Mouse (Mus musculus) limb, embryonic 12.5 days (tissue): Measurements from ENCODE around the gene Pipox. TPM values are rescaled to one million over a fixed set of nuclear protein-coding genes. Genes with fewer than 3 reads are reported as not detected.
A peak's percentile ranks its signal among the peaks of the same experiment; 100 is the strongest.

Experiments used
- ATAC-seq: fragments of 200-750 bp; cut with Nextera tagmentation; 2 replicates; pipeline ENCODE4 v1.8.0; 2017; ENCODE audit warnings: low read depth, moderate TSS enrichment; ENCODE audit not compliant: insufficient number of reproducible peaks, insufficient read depth, low FRiP score, low TSS enrichment
- H3K27ac ChIP-seq: fragments of 300-500 bp; sonication (generic); 2 replicates; pipeline ENCODE4 v1.5.1; 2016; ENCODE audit warnings: mild to moderate bottlenecking, moderate library complexity
- H3K27me3 ChIP-seq: fragments of 300-500 bp; sonication (generic); 2 replicates; pipeline ENCODE4 v1.6.1; 2016; ENCODE audit warnings: mild to moderate bottlenecking, moderate library complexity
- H3K36me3 ChIP-seq: fragments of 300-500 bp; sonication (generic); 2 replicates; pipeline ENCODE4 v1.6.1; 2016; ENCODE audit warnings: mild to moderate bottlenecking, moderate library complexity
- H3K4me1 ChIP-seq: fragments of 300-500 bp; sonication (generic); replicated peaks from 2 replicates; pipeline ENCODE4 v1.6.1; 2016
- H3K4me2 ChIP-seq: fragments of 300-500 bp; sonication (generic); 2 replicates; pipeline ENCODE4 v1.6.1; 2016; ENCODE audit warnings: mild to moderate bottlenecking, moderate library complexity
- H3K4me3 ChIP-seq: fragments of 300-500 bp; sonication (generic); replicated peaks from 2 replicates; pipeline ENCODE4 v1.5.1; 2016; ENCODE audit warnings: mild to moderate bottlenecking
- H3K9ac ChIP-seq: fragments of 300-500 bp; sonication (generic); replicated peaks from 2 replicates; pipeline ENCODE4 v1.6.1; 2016; ENCODE audit warnings: mild to moderate bottlenecking, moderate library complexity
- H3K9me3 ChIP-seq: fragments of 300-500 bp; sonication (generic); 2 replicates; pipeline ENCODE4 v1.6.1; 2016; ENCODE audit warnings: mild to moderate bottlenecking, moderate library complexity
- WGBS: fragments of 180-500 bp; shearing (Covaris S2); methylation state at CpG from one replicate; pipeline ENCODE4 v1.1.7; 2016; 5-methylcytosine and 5-hydroxymethylcytosine counted together
- polyA plus RNA-seq: library from polyadenylated mRNA; unstranded; fragments of >200 nt; fragmentation: Nextera tagmentation; extraction: Ambion mirVana; gene quantifications from 2 replicates; pipeline ENCODE4 v1.2.1, GENCODE M21; 2016

Pipox gene
- polyA plus RNA-seq, 1 experiment from 2014 or later: 0.66 TPM

GRCm38 (mm10) chr11:77906747-77907174, 12.9 kb upstream of the Pipox start:
- Histone ChIP-seq H3K27ac (no peak overlapping the region), H3K4me1 (peaks cover 19% of the 10 kb centered on the region), H3K36me3 (no peaks in the 10 kb centered on the region), H3K27me3 (peaks cover 54% of the 10 kb centered on the region), H3K9ac (peak overlapping the region; percentile 40; the same call in 1 of the 2 replicates), H3K9me3 (no peaks in the 10 kb centered on the region), H3K4me2 (peak overlapping the region; percentile 27), H3K4me3 (no peak overlapping the region)
- WGBS: 15% methylated on average over 9 of the region's 9 CpGs
- no peak for ATAC-seq

GRCm38 (mm10) chr11:77906097-77906687, 12.3 kb upstream of the Pipox start:
- 0 out of 2 replicates have a peak overlapping the region, but pooled peaks have one; percentile 27 for H3K4me2 ChIP-seq
- H3K9me3 ChIP-seq: no peaks in the 10 kb centered on the region
- ATAC-seq: no peak
- no peak overlapping the region for H3K27ac ChIP-seq
- H3K27me3 ChIP-seq: peaks cover 60% of the 10 kb centered on the region
- 43% methylated on average over 19 of the region's 19 CpGs for WGBS
- peaks cover 24% of the 10 kb centered on the region for H3K4me1 ChIP-seq
- H3K36me3 ChIP-seq: no peaks in the 10 kb centered on the region
- H3K9ac ChIP-seq: peak overlapping the region; percentile 40; the same call in 1 of the 2 replicates
- H3K4me3 ChIP-seq: no peak overlapping the region

- H3K36me3 ChIP-seq: no peaks in the 10 kb centered on the region
- no peak overlapping the region for H3K27ac ChIP-seq
- no peak for ATAC-seq
- H3K9ac ChIP-seq: no peak overlapping the region
- no peak overlapping the region for H3K4me3 ChIP-seq
- peaks cover 59% of the 10 kb centered on the region for H3K27me3 ChIP-seq
- 0 out of 2 replicates have a peak, but pooled peaks cover 1% of the 10 kb centered on the region for H3K9me3 ChIP-seq
- H3K4me2 ChIP-seq: no peak overlapping the region
- 51% methylated on average over 1 of the region's 1 CpGs for WGBS
- H3K4me1 ChIP-seq: peaks cover 24% of the 10 kb centered on the region
Observed at GRCm38 (mm10) chr11:77904707-77905106, 10.8 kb upstream of the Pipox start.

GRCm38 (mm10) chr11:77903761-77904160, 9.9 kb upstream of the Pipox start:
- 30% methylated on average over 3 of the region's 3 CpGs for WGBS
- H3K27ac ChIP-seq: no peak overlapping the region
- ATAC-seq: no peak
- peaks cover 24% of the 10 kb centered on the region for H3K4me1 ChIP-seq
- no peak overlapping the region for H3K4me3 ChIP-seq
- no peak overlapping the region for H3K9ac ChIP-seq
- H3K36me3 ChIP-seq: no peaks in the 10 kb centered on the region
- H3K27me3 ChIP-seq: peaks cover 62% of the 10 kb centered on the region
- H3K9me3 ChIP-seq: 0 out of 2 replicates have a peak, but pooled peaks cover 5% of the 10 kb centered on the region
- H3K4me2 ChIP-seq: no peak overlapping the region

- WGBS: 38% methylated on average over 8 of the region's 8 CpGs
- H3K9me3 ChIP-seq: 0 out of 2 replicates have a peak, but pooled peaks cover 5% of the 10 kb centered on the region
- H3K36me3 ChIP-seq: no peaks in the 10 kb centered on the region
- H3K27ac ChIP-seq: no peak overlapping the region
- ATAC-seq: no peak
- no peak overlapping the region for H3K9ac ChIP-seq
- peaks cover 62% of the 10 kb centered on the region for H3K27me3 ChIP-seq
- no peak overlapping the region for H3K4me3 ChIP-seq
- peaks cover 26% of the 10 kb centered on the region for H3K4me1 ChIP-seq
- no peak overlapping the region for H3K4me2 ChIP-seq
Observed at GRCm38 (mm10) chr11:77901775-77902355, 8.0 kb upstream of the Pipox start.

- Histone ChIP-seq H3K4me1 (peaks cover 22% of the 10 kb centered on the region), H3K27ac (no peak overlapping the region), H3K27me3 (peaks cover 63% of the 10 kb centered on the region), H3K9me3 (0 out of 2 replicates have a peak, but pooled peaks cover 5% of the 10 kb centered on the region), H3K9ac (no peak overlapping the region), H3K36me3 (no peaks in the 10 kb centered on the region), H3K4me3 (no peak overlapping the region), H3K4me2 (no peak overlapping the region)
- ATAC-seq: no peak
- 59% methylated on average over 5 of the region's 5 CpGs for WGBS
Observed at GRCm38 (mm10) chr11:77901366-77901765, 7.5 kb upstream of the Pipox start.

- Histone ChIP-seq H3K4me2 (no peak overlapping the region), H3K4me1 (peaks cover 19% of the 10 kb centered on the region), H3K27me3 (peaks cover 70% of the 10 kb centered on the region), H3K4me3 (no peak overlapping the region), H3K9ac (no peak overlapping the region), H3K27ac (no peak overlapping the region), H3K9me3 (0 out of 2 replicates have a peak, but pooled peaks cover 5% of the 10 kb centered on the region), H3K36me3 (no peaks in the 10 kb centered on the region)
- WGBS: 85% methylated on average over 4 of the region's 4 CpGs
- no peak for ATAC-seq
Observed at GRCm38 (mm10) chr11:77900696-77901095, 6.8 kb upstream of the Pipox start.

- WGBS: 87% methylated on average over 3 of the region's 3 CpGs
- H3K4me3 ChIP-seq: no peak overlapping the region
- no peaks in the 10 kb centered on the region for H3K36me3 ChIP-seq
- peaks cover 75% of the 10 kb centered on the region for H3K27me3 ChIP-seq
- H3K4me2 ChIP-seq: no peak overlapping the region
- ATAC-seq: no peak
- H3K9ac ChIP-seq: no peak overlapping the region
- no peak overlapping the region for H3K27ac ChIP-seq
- peaks cover 19% of the 10 kb centered on the region for H3K4me1 ChIP-seq
- H3K9me3 ChIP-seq: 0 out of 2 replicates have a peak, but pooled peaks cover 5% of the 10 kb centered on the region
Observed at GRCm38 (mm10) chr11:77900187-77900586, 6.3 kb upstream of the Pipox start.

GRCm38 (mm10) chr11:77896820-77897805, 3.2 kb upstream of the Pipox start:
- H3K9me3 ChIP-seq: 0 out of 2 replicates have a peak, but pooled peaks cover 5% of the 10 kb centered on the region
- no peak overlapping the region for H3K9ac ChIP-seq
- no peak for ATAC-seq
- H3K4me3 ChIP-seq: 0 out of 2 replicates have a peak overlapping the region, but pooled peaks have one; percentile 6
- H3K36me3 ChIP-seq: no peaks in the 10 kb centered on the region
- H3K4me2 ChIP-seq: peak overlapping the region; percentile 24; the same call in 1 of the 2 replicates
- H3K27me3 ChIP-seq: peaks cover 67% of the 10 kb centered on the region
- H3K4me1 ChIP-seq: peaks cover 33% of the 10 kb centered on the region
- no peak overlapping the region for H3K27ac ChIP-seq
- 26% methylated on average over 23 of the region's 23 CpGs for WGBS

- Histone ChIP-seq H3K36me3 (no peaks in the 10 kb centered on the region), H3K9ac (no peak overlapping the region), H3K27me3 (peaks cover 61% of the 10 kb centered on the region), H3K27ac (no peak overlapping the region), H3K4me1 (peaks cover 26% of the 10 kb centered on the region), H3K4me2 (no peak overlapping the region), H3K9me3 (0 out of 2 replicates have a peak, but pooled peaks cover 5% of the 10 kb centered on the region), H3K4me3 (no peak overlapping the region)
- 61% methylated on average over 6 of the region's 6 CpGs for WGBS
- ATAC-seq: no peak
Observed at GRCm38 (mm10) chr11:77896480-77896819, 2.6 kb upstream of the Pipox start.

- no peak overlapping the region for H3K4me3 ChIP-seq
- 81% methylated on average over 9 of the region's 9 CpGs for WGBS
- H3K4me2 ChIP-seq: no peak overlapping the region
- no peak for ATAC-seq
- peaks cover 57% of the 10 kb centered on the region for H3K27me3 ChIP-seq
- no peak overlapping the region for H3K27ac ChIP-seq
- H3K9ac ChIP-seq: no peak overlapping the region
- H3K4me1 ChIP-seq: peaks cover 26% of the 10 kb centered on the region
- 0 out of 2 replicates have a peak, but pooled peaks cover 5% of the 10 kb centered on the region for H3K9me3 ChIP-seq
- no peaks in the 10 kb centered on the region for H3K36me3 ChIP-seq
Observed at GRCm38 (mm10) chr11:77896011-77896410, 2.1 kb upstream of the Pipox start.
